Mouse (Mus musculus): ENCODE data around the gene Ceacam19. TPM values are rescaled to one million over a fixed set of nuclear protein-coding genes. Genes with fewer than 3 reads are reported as not detected.

Ceacam19 gene
- total and polyA plus RNA-seq, 2 experiments, result not detected

DNA sequence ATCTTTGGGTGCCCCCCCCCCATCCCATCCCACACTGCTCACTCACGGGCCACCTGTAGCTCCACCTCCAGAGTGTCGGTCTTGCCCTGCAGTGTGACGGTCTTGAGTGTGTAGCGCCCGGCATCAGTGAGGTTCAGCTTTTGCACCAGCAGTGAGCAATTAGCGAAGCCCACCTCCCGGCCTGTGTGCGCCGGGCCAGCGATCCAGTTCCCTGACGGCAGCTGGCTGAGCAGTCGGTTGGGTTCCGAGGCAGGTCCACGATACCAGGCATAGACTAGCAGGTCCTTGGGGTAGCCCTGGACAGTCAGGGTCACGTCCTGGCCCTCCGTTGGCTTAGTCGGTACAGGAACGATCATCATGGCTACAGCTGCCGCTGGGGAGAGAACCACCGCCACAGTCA is 34.2 kb downstream of the Ceacam19 start:
- H3K27me3 ChIP-seq (ENCODE audit: control insufficient read depth, insufficient read depth, low read length), result peaks cover 3% of the 10 kb centered on the region; the same call in 1 of the 2 replicates
- no peak overlapping the region for H3K27ac ChIP-seq (replicated peaks; ENCODE audit: insufficient read depth, low read depth, low read length)
- H3K4me3 ChIP-seq (ENCODE audit: insufficient read depth, low read depth, low read length), result no peak overlapping the region
- TF ChIP-seq POLR2A (IDR thresholded peaks at IDR 0.05; ENCODE audit: extremely low read depth, insufficient read depth, low read length) (no peak), CTCF (IDR thresholded peaks at IDR 0.05; ENCODE audit: low read depth, low read length) (no peak)
- H3K79me2 ChIP-seq (ENCODE audit: control insufficient read depth, insufficient read depth, low read length), result no peaks in the 10 kb centered on the region
- no peaks in the 10 kb centered on the region for H3K4me1 ChIP-seq (ENCODE audit: control insufficient read depth, insufficient read depth, low read length)
- DNase-seq (ENCODE audit: extremely low read depth, low read depth, low spot score), result no peak
- H3K36me3 ChIP-seq (ENCODE audit: control insufficient read depth, insufficient read depth, low read length), result no peaks in the 10 kb centered on the region
- WGBS, result 88% methylated on average over 20 of the region's 20 CpGs
- no peak overlapping the region for H3K9ac ChIP-seq (ENCODE audit: low read depth, low read length)

DNA sequence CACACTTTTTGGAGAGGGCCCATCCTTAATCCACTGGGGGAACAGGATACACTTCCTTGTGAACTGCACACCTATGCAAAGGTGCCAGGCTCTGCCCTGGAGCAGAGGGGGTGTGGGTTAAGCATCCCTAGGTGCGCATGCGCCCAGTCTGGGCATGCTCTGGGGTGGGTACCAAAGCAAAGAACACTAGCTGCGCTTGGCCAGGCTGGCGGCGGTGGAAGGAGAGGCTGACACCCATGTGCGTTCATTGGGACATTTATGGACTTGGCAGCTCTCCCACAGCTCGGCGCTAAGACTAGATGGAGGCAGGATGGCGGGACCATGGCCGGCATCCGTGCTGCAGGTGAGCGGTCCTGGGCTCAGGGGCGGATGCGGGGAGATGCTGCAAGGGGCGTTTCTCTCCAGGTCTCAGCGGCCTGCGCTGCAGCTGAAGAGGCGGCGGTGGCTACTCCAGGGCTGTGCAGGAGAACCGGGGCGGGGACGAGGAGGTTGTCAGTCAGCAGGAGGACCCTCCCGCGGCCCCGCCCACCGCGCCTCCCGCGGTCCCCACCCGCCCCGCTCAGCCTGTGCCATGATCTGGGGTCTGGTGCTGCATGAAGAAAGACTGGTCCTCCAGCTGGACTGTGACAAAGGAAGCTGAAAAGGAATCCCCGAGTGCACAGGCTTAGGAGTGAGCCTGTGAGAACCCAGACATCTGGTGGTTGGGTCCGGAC is 35.8 kb downstream of the Ceacam19 start, which contains the start of gene Gm19345:
TSS of gene Gm19345 (plus strand) at position 146 of the 713 bp plus-strand sequence.
- WGBS, result 7% methylated on average over 33 of the region's 33 CpGs
- Histone ChIP-seq H3K9ac (ENCODE audit: low read depth, low read length) (no peak within 1 kb of the TSS), H3K4me3 (ENCODE audit: insufficient read depth, low read depth, low read length) (peak within 1 kb of the TSS; percentile 16; the same call in 1 of the 2 replicates), H3K27ac (replicated peaks; ENCODE audit: insufficient read depth, low read depth, low read length) (no peak within 1 kb of the TSS), H3K4me1 (ENCODE audit: control insufficient read depth, insufficient read depth, low read length) (no peaks in the 10 kb centered on the region), H3K79me2 (ENCODE audit: control insufficient read depth, insufficient read depth, low read length) (no peaks in the 10 kb centered on the region), H3K27me3 (ENCODE audit: control insufficient read depth, insufficient read depth, low read length) (peaks cover 3% of the 10 kb centered on the region; the same call in 1 of the 2 replicates), H3K36me3 (ENCODE audit: control insufficient read depth, insufficient read depth, low read length) (no peaks in the 10 kb centered on the region)
- no peak for DNase-seq (ENCODE audit: extremely low read depth, low read depth, low spot score)
- TF ChIP-seq POLR2A (IDR thresholded peaks at IDR 0.05; ENCODE audit: extremely low read depth, insufficient read depth, low read length) (no peak), CTCF (IDR thresholded peaks at IDR 0.05; ENCODE audit: low read depth, low read length) (no peak)

DNA sequence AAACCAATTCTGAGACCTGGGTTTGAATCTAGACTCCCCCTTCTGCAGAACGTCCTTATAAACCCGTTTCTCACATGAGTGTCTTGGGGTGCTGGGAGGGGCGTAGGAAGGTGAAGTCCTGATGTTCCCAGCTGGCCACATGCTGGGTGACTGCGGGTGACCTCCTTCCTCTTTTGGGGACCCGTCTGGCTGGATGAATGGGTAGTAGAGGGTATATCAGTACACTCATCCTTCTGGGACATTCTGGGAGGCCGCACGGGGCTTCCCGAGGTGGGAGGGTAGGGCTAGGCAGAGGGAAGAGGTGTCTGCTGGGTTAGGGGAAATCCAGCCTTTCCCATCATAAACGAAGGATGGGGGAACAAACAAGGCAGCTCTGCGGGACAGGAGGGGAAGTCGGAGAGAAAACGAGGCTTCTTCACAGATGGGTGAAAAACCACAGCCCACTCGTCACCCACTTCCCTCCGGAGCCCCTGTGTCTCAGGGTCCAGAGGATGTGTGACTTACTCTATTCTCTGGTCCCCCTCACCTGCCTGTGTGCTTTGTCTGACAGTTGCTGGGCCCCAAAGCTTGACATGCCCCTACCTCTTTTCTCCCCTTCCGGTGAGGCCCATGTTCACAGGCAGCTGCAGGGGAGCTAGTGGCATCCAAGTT is 43.1 kb downstream of the Ceacam19 start:
- 77% methylated on average over 15 of the region's 15 CpGs for WGBS
- Histone ChIP-seq H3K27me3 (ENCODE audit: control insufficient read depth, insufficient read depth, low read length) (no peaks in the 10 kb centered on the region), H3K27ac (replicated peaks; ENCODE audit: insufficient read depth, low read depth, low read length) (no peak overlapping the region), H3K79me2 (ENCODE audit: control insufficient read depth, insufficient read depth, low read length) (no peaks in the 10 kb centered on the region), H3K9ac (ENCODE audit: low read depth, low read length) (no peak overlapping the region), H3K4me1 (ENCODE audit: control insufficient read depth, insufficient read depth, low read length) (peaks cover 16% of the 10 kb centered on the region), H3K4me3 (ENCODE audit: insufficient read depth, low read depth, low read length) (no peak overlapping the region), H3K36me3 (ENCODE audit: control insufficient read depth, insufficient read depth, low read length) (no peaks in the 10 kb centered on the region)
- DNase-seq (ENCODE audit: extremely low read depth, low read depth, low spot score), result no peak
- no peak for TF ChIP-seq CTCF (IDR thresholded peaks at IDR 0.05; ENCODE audit: low read depth, low read length)
- TF ChIP-seq POLR2A (IDR thresholded peaks at IDR 0.05; ENCODE audit: extremely low read depth, insufficient read depth, low read length), result no peak

DNA sequence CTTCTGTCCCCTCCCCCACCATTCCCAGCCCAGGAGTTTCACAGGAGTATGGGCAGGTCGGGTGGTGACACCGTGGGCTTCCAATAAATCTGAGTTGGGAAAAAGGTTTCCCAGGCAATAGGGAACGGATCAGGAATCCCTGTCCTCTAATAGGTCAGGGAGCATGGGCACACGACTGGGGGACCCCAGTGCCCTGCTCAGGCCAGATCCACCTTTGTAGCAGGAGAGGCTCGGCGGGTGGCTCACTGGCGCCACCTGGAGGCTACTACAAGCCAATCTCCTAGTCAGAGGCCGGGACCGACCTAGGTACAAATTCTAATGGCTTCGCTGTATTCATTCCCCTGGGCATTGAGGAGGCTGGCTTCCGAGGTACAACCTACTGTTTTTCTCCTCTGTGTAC is 44.2 kb downstream of the Ceacam19 start:
- H3K27me3 ChIP-seq (ENCODE audit: control insufficient read depth, insufficient read depth, low read length), result no peaks in the 10 kb centered on the region
- peaks cover 16% of the 10 kb centered on the region for H3K4me1 ChIP-seq (ENCODE audit: control insufficient read depth, insufficient read depth, low read length)
- peak overlapping the region; percentile 81 for H3K27ac ChIP-seq (replicated peaks; ENCODE audit: insufficient read depth, low read depth, low read length)
- TF ChIP-seq POLR2A (IDR thresholded peaks at IDR 0.05; ENCODE audit: extremely low read depth, insufficient read depth, low read length) (no peak), CTCF (IDR thresholded peaks at IDR 0.05; ENCODE audit: low read depth, low read length) (peak; percentile 91)
- H3K4me3 ChIP-seq (ENCODE audit: insufficient read depth, low read depth, low read length), result peak overlapping the region; percentile 24; the same call in 1 of the 2 replicates
- H3K79me2 ChIP-seq (ENCODE audit: control insufficient read depth, insufficient read depth, low read length), result no peaks in the 10 kb centered on the region
- no peaks in the 10 kb centered on the region for H3K36me3 ChIP-seq (ENCODE audit: control insufficient read depth, insufficient read depth, low read length)
- WGBS, result 3% methylated on average over 11 of the region's 11 CpGs
- H3K9ac ChIP-seq (ENCODE audit: low read depth, low read length), result peak overlapping the region; percentile 48
- DNase-seq (ENCODE audit: extremely low read depth, low read depth, low spot score), result peak; percentile 61

DNA sequence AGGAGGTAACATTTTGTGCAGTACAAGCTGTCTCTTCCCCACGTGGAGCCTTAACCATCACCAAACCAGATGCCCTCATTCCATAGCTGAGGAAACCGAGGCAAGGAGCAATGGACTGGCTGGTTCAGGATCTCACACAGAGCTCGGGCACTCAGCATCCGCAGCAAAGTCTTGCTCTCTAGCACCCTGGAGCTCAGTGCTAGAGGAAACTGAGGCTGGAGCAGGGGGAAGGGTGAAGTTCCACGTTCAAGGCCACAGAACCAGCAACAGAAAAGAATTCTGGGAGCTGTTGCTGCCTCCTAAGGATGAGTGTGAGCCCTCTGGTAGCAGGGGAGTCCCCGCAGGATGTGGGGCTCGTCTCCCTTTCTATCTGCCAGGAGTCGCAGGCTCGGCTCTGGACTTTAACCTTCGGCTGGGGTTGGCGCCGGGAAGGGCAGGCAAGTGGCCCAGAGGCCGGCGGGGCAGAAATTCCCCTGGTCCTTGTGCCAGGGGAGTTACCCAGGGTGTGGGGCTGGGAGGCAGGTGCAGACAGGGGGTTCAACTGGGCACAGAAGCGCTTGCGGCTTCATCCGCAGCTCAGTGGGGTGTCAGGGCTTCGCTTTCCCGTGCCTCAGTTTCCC is 44.8 kb downstream of the Ceacam19 start:
- no peaks in the 10 kb centered on the region for H3K79me2 ChIP-seq (ENCODE audit: control insufficient read depth, insufficient read depth, low read length)
- peak overlapping the region; percentile 90 for H3K27ac ChIP-seq (replicated peaks; ENCODE audit: insufficient read depth, low read depth, low read length)
- peak; percentile 54 for TF ChIP-seq POLR2A (IDR thresholded peaks at IDR 0.05; ENCODE audit: extremely low read depth, insufficient read depth, low read length)
- no peak for TF ChIP-seq CTCF (IDR thresholded peaks at IDR 0.05; ENCODE audit: low read depth, low read length)
- H3K27me3 ChIP-seq (ENCODE audit: control insufficient read depth, insufficient read depth, low read length), result no peaks in the 10 kb centered on the region
- H3K4me3 ChIP-seq (ENCODE audit: insufficient read depth, low read depth, low read length), result peak overlapping the region; percentile 24
- DNase-seq (ENCODE audit: extremely low read depth, low read depth, low spot score), result peak; percentile 84
- H3K36me3 ChIP-seq (ENCODE audit: control insufficient read depth, insufficient read depth, low read length), result no peaks in the 10 kb centered on the region
- WGBS, result 11% methylated on average over 19 of the region's 19 CpGs
- H3K9ac ChIP-seq (ENCODE audit: low read depth, low read length), result peak overlapping the region; percentile 65
- peaks cover 16% of the 10 kb centered on the region for H3K4me1 ChIP-seq (ENCODE audit: control insufficient read depth, insufficient read depth, low read length)
